Mouse (Mus musculus) granulocyte monocyte progenitor cell, adult 5-6 weeks (primary cell): ENCODE measurements at regions not wholly inside any gene's neighbourhood (a gene's known extent, or its start where the extent isn't known, plus 50 kb on each side); places are given as distances from the start of the nearest gene placed in this dataset.
"Not testable (repeated sequence)": the region's sequence is repeated elsewhere in the genome, so short reads cannot be mapped to it uniquely, and the experiment has no call there.

Source experiments
- ATAC-seq: replicated peaks from 2 replicates; pipeline ENCODE4 v1.8.0; 2016; ENCODE audit warnings: mild to moderate bottlenecking, moderate TSS enrichment, inconsistent platforms; ENCODE audit not compliant: poor library complexity, severe bottlenecking

GRCm38 (mm10) chr4:81627714-81628495 lies 185.3 kb upstream of the Mpdz start:
- ATAC-seq: no peak

- ATAC-seq: no peak
These were observed 182.8 kb upstream of the Mpdz start for GRCm38 (mm10) chr4:81625348-81625934.

- no peak for ATAC-seq
These were observed 181.5 kb upstream of the Mpdz start for GRCm38 (mm10) chr4:81624111-81624510.

GRCm38 (mm10) chr4:81621391-81622137 lies 178.9 kb upstream of the Mpdz start:
- no peak for ATAC-seq

GRCm38 (mm10) chr4:81617191-81617590 lies 174.6 kb upstream of the Mpdz start:
- ATAC-seq: no peak

DNA sequence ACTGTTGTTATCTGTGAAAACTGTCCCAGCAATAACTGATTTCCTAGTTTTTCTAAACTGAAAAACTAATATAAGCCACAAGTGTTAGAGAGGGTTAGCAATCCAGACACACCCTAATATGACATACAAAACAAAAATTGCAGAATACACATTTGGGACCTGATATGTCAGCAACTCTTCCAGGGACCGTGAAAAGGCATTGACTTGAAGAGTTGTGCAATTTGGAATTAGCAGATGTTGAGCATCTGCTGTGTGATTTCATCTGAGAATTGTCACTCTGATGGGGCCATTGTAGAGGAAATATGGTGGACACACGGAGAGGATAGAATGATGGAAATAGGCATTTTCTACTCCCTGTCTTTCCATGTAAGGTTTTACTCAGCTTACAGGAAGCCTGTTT lies 168.6 kb upstream of the Mpdz start:
- no peak for ATAC-seq

DNA sequence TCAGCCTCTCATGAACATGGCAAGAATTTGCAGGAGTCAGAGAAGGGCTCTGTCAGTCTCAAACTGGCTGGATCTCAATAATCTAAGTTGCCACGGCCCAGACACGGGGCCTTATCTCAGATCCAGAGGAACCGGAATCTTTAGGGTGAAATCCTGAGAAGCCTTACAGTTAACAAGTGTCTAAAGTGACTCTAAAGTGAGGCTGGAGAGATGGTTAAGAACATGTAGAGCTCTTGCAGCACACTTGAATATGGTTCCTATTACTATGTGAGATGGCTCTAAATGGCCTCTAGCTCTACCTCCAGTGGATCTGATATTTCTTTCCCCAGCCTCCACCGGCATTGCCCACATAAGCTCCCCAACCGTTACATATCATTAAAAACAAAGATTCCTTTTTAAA lies 157.8 kb upstream of the Mpdz start:
- no peak for ATAC-seq

GRCm38 (mm10) chr4:81597390-81597789 lies 154.8 kb upstream of the Mpdz start:
- ATAC-seq: no peak

DNA sequence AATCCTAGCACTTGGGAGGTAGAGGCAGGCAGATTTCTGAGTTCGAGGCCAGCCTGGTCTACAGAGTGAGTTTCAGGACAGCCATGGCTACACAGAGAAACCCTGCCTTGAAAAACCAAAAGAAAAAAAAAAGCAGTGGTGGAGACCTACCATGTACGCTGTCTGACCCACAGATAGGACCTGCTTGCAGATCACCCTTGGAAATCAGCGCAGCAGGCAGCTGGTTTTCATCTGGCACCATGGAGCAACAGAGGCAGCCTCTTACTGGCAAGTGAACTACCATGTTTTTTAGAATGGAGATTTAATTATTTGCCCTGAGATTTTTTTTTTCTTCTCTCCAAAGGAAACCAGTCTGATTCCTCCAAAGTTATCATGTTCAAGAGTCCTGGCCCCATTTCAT lies 150.8 kb upstream of the Mpdz start:
- ATAC-seq: not testable (repeated sequence)

- ATAC-seq: no peak
These were observed 139.9 kb upstream of the Mpdz start for GRCm38 (mm10) chr4:81582546-81582945.

- ATAC-seq: no peak
These were observed 137.9 kb upstream of the Mpdz start for GRCm38 (mm10) chr4:81580553-81580952.

- no peak for ATAC-seq
These were observed 136.9 kb upstream of the Mpdz start for GRCm38 (mm10) chr4:81579389-81580110.

GRCm38 (mm10) chr4:81578981-81579380 lies 136.4 kb upstream of the Mpdz start:
- no peak for ATAC-seq

GRCm38 (mm10) chr4:81573771-81574170 lies 131.2 kb upstream of the Mpdz start:
- no peak for ATAC-seq

DNA sequence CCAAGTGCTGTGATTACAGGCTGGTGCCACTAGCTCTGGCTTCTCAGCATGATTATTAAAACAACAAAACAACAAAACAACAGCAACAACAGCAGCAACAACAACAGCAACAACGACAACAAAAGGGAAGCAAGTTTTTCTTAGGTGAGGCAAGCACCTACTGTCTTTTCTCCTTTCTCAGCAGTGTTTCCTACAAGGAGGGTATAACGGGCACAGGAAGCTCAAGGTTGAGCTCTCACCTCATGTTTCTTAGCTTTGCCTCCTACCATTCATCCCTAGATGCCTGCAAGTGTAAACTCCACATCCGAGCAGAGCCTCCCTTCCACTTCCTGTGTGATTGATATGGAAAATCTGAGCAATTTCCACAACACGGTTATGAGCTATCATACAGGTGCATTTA lies 128.1 kb upstream of the Mpdz start:
- no peak for ATAC-seq

- ATAC-seq: no peak
These were observed 126.9 kb upstream of the Mpdz start for GRCm38 (mm10) chr4:81569531-81569930.

GRCm38 (mm10) chr4:81568404-81568803 lies 125.8 kb upstream of the Mpdz start:
- ATAC-seq: no peak

- no peak for ATAC-seq
These were observed 125.3 kb upstream of the Mpdz start for GRCm38 (mm10) chr4:81567928-81568327.

DNA sequence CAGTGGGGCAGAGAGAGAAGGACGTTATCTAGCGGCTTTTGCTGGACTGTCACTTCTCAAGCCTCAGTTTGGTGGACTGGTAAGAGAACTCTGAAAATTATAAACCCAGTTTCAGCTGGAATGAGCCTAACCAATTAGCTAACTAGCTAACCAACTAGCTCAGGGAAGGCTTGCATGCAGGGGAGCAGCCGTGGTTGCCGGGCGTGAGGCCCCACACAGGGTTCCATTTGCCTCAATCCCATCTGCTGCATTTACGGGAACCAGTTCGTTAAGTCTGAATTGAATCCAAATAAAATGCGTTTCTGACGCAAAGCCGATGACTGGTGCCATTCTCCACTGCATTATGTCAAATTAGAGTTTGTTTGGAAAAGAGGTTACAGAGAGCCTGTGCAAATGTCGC lies 123.9 kb upstream of the Mpdz start:
- ATAC-seq: no peak

- ATAC-seq: no peak
These were observed 123.1 kb upstream of the Mpdz start for GRCm38 (mm10) chr4:81565422-81566395.
